Mouse (Mus musculus) stomach, postnatal 0 days (tissue): Measurements from ENCODE around the gene Grk6.

Experiments used
- CTCF ChIP-seq: IDR thresholded peaks from 2 replicates; pipeline ENCODE4 v1.5.1; 2016; ENCODE audit warnings: antibody characterized with exemption, low read depth, mild to moderate bottlenecking, moderate library complexity
- EP300 ChIP-seq: optimal IDR thresholded peaks from 2 replicates; pipeline ENCODE3; 2016; ENCODE audit warnings: antibody characterized with exemption

GRCm38 (mm10) chr13:55465184-55465583, 20.3 kb downstream of the Grk6 start:
- TF ChIP-seq CTCF: no peak
- no peak for TF ChIP-seq EP300
